ENCODE assay signal across 12 mouse cellular contexts in the genomic region with DNA sequence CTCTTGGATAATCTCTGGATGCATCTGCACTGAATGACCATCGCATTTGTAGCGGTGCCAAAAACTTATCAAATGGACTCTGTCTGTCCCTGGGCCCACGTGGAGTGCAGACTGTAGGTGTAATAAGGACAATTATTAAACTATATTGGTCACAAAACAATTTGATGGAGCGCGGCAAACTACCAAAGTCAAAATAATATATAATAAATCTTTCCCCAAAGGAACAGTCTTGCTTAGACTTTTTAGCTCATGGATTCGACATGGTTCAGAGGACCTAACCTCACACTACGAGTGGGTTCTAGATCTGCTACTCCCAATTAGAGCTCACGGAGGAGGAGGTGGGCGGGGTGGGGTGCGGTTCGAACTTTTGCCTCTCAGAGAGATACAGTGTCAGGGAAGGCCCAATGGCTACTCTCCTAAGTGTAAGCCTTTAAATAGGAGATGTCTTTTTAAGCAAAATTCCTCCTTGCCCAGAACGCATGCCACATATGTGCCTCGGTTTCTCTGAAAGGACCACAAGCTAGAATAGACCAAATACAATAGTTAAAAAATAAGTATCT. TPM values are rescaled to one million over a fixed set of nuclear protein-coding genes. Genes with fewer than 3 reads are reported as not detected.
DNase-seq lines count a peak whose midpoint lies in the region; ATAC-seq and TF ChIP-seq lines count a peak whose summit lies in the region.
"Had no signal": no experiment of that assay in that cellular context is flagged by ENCODE, and none has a peak within 500 bp of the region (broad histone marks: within the 10 kb centered on the region; RNA-seq: fewer than 3 reads in every experiment).

No protein-coding gene starts in this region.

- no peak for TF ChIP-seq CTCF in layer of hippocampus, adult 2 months (conservative IDR thresholded peaks at IDR 0.05)

- no peaks in the 10 kb centered on the region for H3K9me3 ChIP-seq in hindbrain, embryonic 16.5 days (ENCODE audit: control insufficient read depth, low read length)
- H3K9me3 ChIP-seq in neural tube, embryonic 13.5 days, result no peaks in the 10 kb centered on the region
- H3K9me3 ChIP-seq: liver, embryonic 15.5 days had no signal

- H3K9ac ChIP-seq in hindbrain, embryonic 16.5 days (ENCODE audit: low read depth, low read length), result peak overlapping the region; percentile 39; the same call in 1 of the 2 replicates
- 0 out of 2 replicates have a peak overlapping the region, but pooled peaks have one; percentile 78 for H3K9ac ChIP-seq in neural tube, embryonic 13.5 days
- H3K9ac ChIP-seq: liver, embryonic 15.5 days had no signal

- no peak overlapping the region; the same call in 1 of the 2 replicates for H3K4me3 ChIP-seq in layer of hippocampus, adult 2 months
- H3K4me3 ChIP-seq in hindbrain, embryonic 16.5 days (ENCODE audit: low read length), result peak overlapping the region; percentile 57
- peak overlapping the region; percentile 52 for H3K4me3 ChIP-seq in neural tube, embryonic 13.5 days
- H3K4me3 ChIP-seq: liver, embryonic 15.5 days had no signal

- H3K36me3 ChIP-seq in hindbrain, embryonic 16.5 days (ENCODE audit: control insufficient read depth, insufficient read depth, low read length), result no peaks in the 10 kb centered on the region
- H3K36me3 ChIP-seq in neural tube, embryonic 13.5 days, result no peaks in the 10 kb centered on the region
- H3K36me3 ChIP-seq: liver, embryonic 15.5 days had no signal

- peak; percentile 36 for DNase-seq in cerebellum, adult 11-12 months
- no peak for DNase-seq in cerebellum, postnatal 4 days (ENCODE audit: low spot score in 2 of 2)
- DNase-seq in layer of hippocampus, adult 2 months (ENCODE audit: low spot score in 2 of 2), result no peak
- DNase-seq in layer of hippocampus, adult 11-12 months (ENCODE audit: low spot score), result no peak
- DNase-seq in urinary bladder, postnatal 25 days (ENCODE audit: low spot score), result no peak
- DNase-seq in urinary bladder, adult 2 months (ENCODE audit: low spot score), result no peak
- DNase-seq: gastrocnemius, postnatal 10 days had no signal

- peaks cover 28% of the 10 kb centered on the region for H3K27me3 ChIP-seq in hindbrain, embryonic 16.5 days (replicated peaks; ENCODE audit: control insufficient read depth, insufficient read depth, low read length)
- peaks cover 98% of the 10 kb centered on the region for H3K27me3 ChIP-seq in neural tube, embryonic 13.5 days

- 24% methylated on average over 13 of the region's 13 CpGs for WGBS in hindbrain, embryonic 16.5 days
- 18% methylated on average over 13 of the region's 13 CpGs for WGBS in neural tube, embryonic 13.5 days

- H3K4me1 ChIP-seq in hindbrain, embryonic 16.5 days (ENCODE audit: control insufficient read depth, insufficient read depth, low read depth, low read length), result peaks cover 10% of the 10 kb centered on the region
- H3K4me1 ChIP-seq in neural tube, embryonic 13.5 days (replicated peaks), result peaks cover 31% of the 10 kb centered on the region

- ATAC-seq in hindbrain, embryonic 16.5 days, result no peak
- no peak for ATAC-seq in neural tube, embryonic 13.5 days (ENCODE audit: low read depth)

- peak overlapping the region; percentile 90 for H3K27ac ChIP-seq in layer of hippocampus, adult 2 months
- peak overlapping the region; percentile 93 for H3K27ac ChIP-seq in hindbrain, embryonic 16.5 days (ENCODE audit: low read depth, low read length)
- H3K27ac ChIP-seq in neural tube, embryonic 13.5 days (replicated peaks), result peak overlapping the region; percentile 46; the same call in 1 of the 2 replicates
- H3K27ac ChIP-seq: liver, embryonic 15.5 days had no signal

- peak overlapping the region; percentile 66 for H3K4me2 ChIP-seq in hindbrain, embryonic 16.5 days (ENCODE audit: low read length)
- peak overlapping the region; percentile 68 for H3K4me2 ChIP-seq in neural tube, embryonic 13.5 days

RNA-seq across cellular contexts. Expression of gene Zic5, which starts 0.5 kb away (rescaled TPM):
- 1 to 10 TPM; 3.9 to 4.4 TPM for total RNA-seq in layer of hippocampus, adult 2 months (2021)
- 14.9 and 15.2 TPM in 2 replicates for polyA plus RNA-seq in hindbrain, embryonic 16.5 days (2015; fragmentation: Nextera tagmentation; extraction: Ambion mirVana)
- 8.4 and 8.6 TPM in 2 replicates for polyA plus RNA-seq in neural tube, embryonic 13.5 days (2015; fragmentation: Nextera tagmentation; extraction: Ambion mirVana)
- polyA plus RNA-seq in urinary bladder, adult 2 months (2012; rRNA removed), result not detected in 2 replicates
- total RNA-seq: gastrocnemius, postnatal 10 days; neutrophil, adult 5-6 weeks had no signal
- polyA plus RNA-seq: liver, embryonic 15.5 days had no signal

RNA-seq across cellular contexts. Expression of gene Zic2, which starts 9.2 kb away (rescaled TPM):
- total RNA-seq in layer of hippocampus, adult 2 months (2021), result 10 to 100 TPM; 17.7 to 21.9 TPM
- polyA plus RNA-seq in hindbrain, embryonic 16.5 days (2015; fragmentation: Nextera tagmentation; extraction: Ambion mirVana), result 7.3 and 7.8 TPM in 2 replicates
- 8.2 and 10.2 TPM in 2 replicates for polyA plus RNA-seq in neural tube, embryonic 13.5 days (2015; fragmentation: Nextera tagmentation; extraction: Ambion mirVana)
- 0.07 TPM in 1 of 2 replicates, not detected in the other for polyA plus RNA-seq in urinary bladder, adult 2 months (2012; rRNA removed)
- total RNA-seq: gastrocnemius, postnatal 10 days; neutrophil, adult 5-6 weeks had no signal
- polyA plus RNA-seq: liver, embryonic 15.5 days had no signal

RNA-seq across cellular contexts. Expression of gene Gm5089, which starts 15.1 kb away (rescaled TPM):
- under 1 TPM; 0.17 to 0.36 TPM for total RNA-seq in layer of hippocampus, adult 2 months (2021)
- polyA plus RNA-seq in hindbrain, embryonic 16.5 days (2015; fragmentation: Nextera tagmentation; extraction: Ambion mirVana), result 1.8 and 2.1 TPM in 2 replicates
- polyA plus RNA-seq in neural tube, embryonic 13.5 days (2015; fragmentation: Nextera tagmentation; extraction: Ambion mirVana), result 0.46 and 0.62 TPM in 2 replicates
- polyA plus RNA-seq in urinary bladder, adult 2 months (2012; rRNA removed), result not detected in 2 replicates
- total RNA-seq: gastrocnemius, postnatal 10 days; neutrophil, adult 5-6 weeks had no signal
- polyA plus RNA-seq: liver, embryonic 15.5 days had no signal

RNA-seq across cellular contexts. Expression of gene Gm10837, which starts 24.4 kb away (rescaled TPM):
- total RNA-seq in layer of hippocampus, adult 2 months (2021), result not detected
- polyA plus RNA-seq in hindbrain, embryonic 16.5 days (2015; fragmentation: Nextera tagmentation; extraction: Ambion mirVana), result 0.80 and 0.84 TPM in 2 replicates
- polyA plus RNA-seq in neural tube, embryonic 13.5 days (2015; fragmentation: Nextera tagmentation; extraction: Ambion mirVana), result 0.19 and 0.29 TPM in 2 replicates
- polyA plus RNA-seq in urinary bladder, adult 2 months (2012; rRNA removed), result not detected in 2 replicates
- total RNA-seq: gastrocnemius, postnatal 10 days; layer of hippocampus, adult 18-20 months; neutrophil, adult 5-6 weeks had no signal
- polyA plus RNA-seq: liver, embryonic 15.5 days had no signal
